Mouse (Mus musculus) bone marrow macrophage, adult 2 months (primary cell): Measurements from ENCODE around the gene Zfp3.

ENCODE experiments used
- CTCF ChIP-seq: IDR thresholded peaks from 2 replicates; pipeline ENCODE4 v1.5.1; 2012; ENCODE audit warnings: low read depth, mild to moderate bottlenecking, low read length, moderate library complexity
- POLR2A ChIP-seq: IDR thresholded peaks from 2 replicates; pipeline ENCODE4 v1.6.1; 2012; ENCODE audit warnings: mild to moderate bottlenecking, low read depth, low read length, borderline replicate concordance

DNA sequence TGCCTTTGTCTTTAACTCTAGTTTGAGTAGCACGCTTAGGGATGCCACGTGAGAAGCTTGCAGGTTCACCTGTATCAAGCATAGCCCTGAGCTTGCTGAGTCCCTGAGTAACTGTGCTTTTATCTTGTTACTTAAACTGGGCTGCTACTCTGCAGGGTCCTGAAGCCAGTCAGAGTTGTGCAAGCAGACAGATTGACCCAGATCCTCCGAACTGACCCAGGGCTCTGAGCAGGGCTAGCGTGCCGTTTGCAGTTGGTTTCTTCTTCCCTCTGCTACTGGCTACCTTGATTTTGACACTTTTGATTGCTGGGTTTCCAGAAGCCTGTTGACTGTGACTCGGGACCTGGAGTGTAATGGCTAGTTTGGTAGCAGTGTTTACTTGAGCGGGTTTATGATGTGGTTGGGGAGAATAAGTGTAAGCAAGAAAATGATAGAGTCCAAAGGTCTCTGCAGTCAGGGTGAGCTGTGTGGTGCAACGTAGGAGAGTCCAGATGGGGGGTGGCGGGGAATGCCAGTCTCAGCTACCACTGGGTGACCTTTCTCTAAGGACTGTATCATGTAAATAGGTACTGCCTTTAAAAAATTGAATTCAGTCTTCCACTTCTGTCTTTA is 33.5 kb upstream of the Zfp3 start:
- TF ChIP-seq POLR2A (no peak), CTCF (no peak)
